Mouse (Mus musculus): ENCODE data around the gene Parvb.

- TF ChIP-seq CTCF (IDR thresholded peaks at IDR 0.05; ENCODE audit: low read depth, low read length): no peak
- no peak for TF ChIP-seq GATA1 (IDR thresholded peaks at IDR 0.05; ENCODE audit: borderline replicate concordance, low read length)
- TF ChIP-seq POLR2AphosphoS5 (IDR thresholded peaks at IDR 0.05; ENCODE audit: insufficient replicate concordance, low read depth, low read length): no peak
Observed at GRCm38 (mm10) chr15:84315276-84316046, 83.6 kb downstream of the Parvb start.

Data from G1E (cell line).